In the genomic region with DNA sequence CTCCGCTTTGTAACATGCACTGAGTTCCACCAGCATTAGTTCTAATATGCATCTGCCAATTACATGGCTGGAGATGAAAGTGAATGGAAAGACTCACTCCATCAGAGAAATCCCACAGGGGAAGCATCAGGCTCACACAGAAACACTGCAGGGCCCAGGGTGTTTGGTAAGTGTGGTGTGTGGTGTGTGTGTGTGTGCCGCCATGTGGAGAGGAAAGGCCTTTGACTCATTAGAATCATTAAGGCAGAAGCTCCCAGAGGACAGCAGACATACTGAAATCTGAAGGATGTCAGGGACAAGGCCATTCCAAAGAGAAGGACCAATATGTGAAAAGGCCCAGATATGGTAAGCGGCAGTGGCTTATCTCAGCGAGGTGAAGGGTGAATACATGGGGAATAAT, we compare ENCODE assay signal across 17 mouse cellular contexts.
DNase-seq lines count a peak whose midpoint lies in the region; ATAC-seq lines count a peak whose summit lies in the region.
"Had no signal": no experiment of that assay in that cellular context is flagged by ENCODE, and none has a peak within 500 bp of the region (broad histone marks: within the 10 kb centered on the region; RNA-seq: fewer than 3 reads in every experiment).

No protein-coding gene starts in this region.

- no peaks in the 10 kb centered on the region for H3K9me3 ChIP-seq in forebrain, embryonic 12.5 days
- H3K9me3 ChIP-seq in forebrain, embryonic 11.5 days (ENCODE audit: control insufficient read depth, low read length): no peaks in the 10 kb centered on the region; the same call in 1 of the 2 replicates
- no peaks in the 10 kb centered on the region for H3K9me3 ChIP-seq in hindbrain, embryonic 11.5 days (ENCODE audit: control insufficient read depth, low read length)
- no peaks in the 10 kb centered on the region for H3K9me3 ChIP-seq in hindbrain, embryonic 14.5 days (ENCODE audit: control insufficient read depth, low read length)
- no peaks in the 10 kb centered on the region for H3K9me3 ChIP-seq in midbrain, embryonic 12.5 days
- H3K9me3 ChIP-seq in midbrain, embryonic 11.5 days (ENCODE audit: control insufficient read depth, low read length): no peaks in the 10 kb centered on the region
- no peaks in the 10 kb centered on the region for H3K9me3 ChIP-seq in hindbrain, embryonic 13.5 days

- no peak overlapping the region for H3K4me2 ChIP-seq in forebrain, embryonic 12.5 days
- no peak overlapping the region for H3K4me2 ChIP-seq in forebrain, embryonic 11.5 days (ENCODE audit: low read depth, low read length, severe bottlenecking)
- no peak overlapping the region for H3K4me2 ChIP-seq in hindbrain, embryonic 11.5 days (replicated peaks; ENCODE audit: low read depth, low read length)
- H3K4me2 ChIP-seq in hindbrain, embryonic 14.5 days (replicated peaks): no peak overlapping the region
- no peak overlapping the region for H3K4me2 ChIP-seq in midbrain, embryonic 12.5 days (replicated peaks)
- no peak overlapping the region for H3K4me2 ChIP-seq in midbrain, embryonic 11.5 days
- no peak overlapping the region for H3K4me2 ChIP-seq in hindbrain, embryonic 13.5 days

- peaks cover 23% of the 10 kb centered on the region for H3K4me1 ChIP-seq in forebrain, embryonic 12.5 days
- H3K4me1 ChIP-seq in forebrain, embryonic 11.5 days (replicated peaks; ENCODE audit: control insufficient read depth, insufficient read depth, low read length): peaks cover 1% of the 10 kb centered on the region
- H3K4me1 ChIP-seq in hindbrain, embryonic 11.5 days (replicated peaks; ENCODE audit: control insufficient read depth, insufficient read depth, low read length): no peaks in the 10 kb centered on the region; the same call in 1 of the 2 replicates
- H3K4me1 ChIP-seq in hindbrain, embryonic 14.5 days (replicated peaks; ENCODE audit: control insufficient read depth, insufficient read depth, low read length): peaks cover 28% of the 10 kb centered on the region
- peaks cover 22% of the 10 kb centered on the region for H3K4me1 ChIP-seq in midbrain, embryonic 12.5 days
- H3K4me1 ChIP-seq in midbrain, embryonic 11.5 days (ENCODE audit: control insufficient read depth, insufficient read depth, low read length): peaks cover 9% of the 10 kb centered on the region; the same call in 1 of the 2 replicates
- peaks cover 45% of the 10 kb centered on the region for H3K4me1 ChIP-seq in hindbrain, embryonic 13.5 days (replicated peaks)

- no peak overlapping the region for H3K9ac ChIP-seq in forebrain, embryonic 12.5 days
- no peak overlapping the region for H3K9ac ChIP-seq in forebrain, embryonic 11.5 days (ENCODE audit: low read length)
- H3K9ac ChIP-seq in hindbrain, embryonic 11.5 days (ENCODE audit: low read depth, low read length): no peak overlapping the region
- H3K9ac ChIP-seq in hindbrain, embryonic 14.5 days: no peak overlapping the region
- H3K9ac ChIP-seq in midbrain, embryonic 12.5 days (replicated peaks): no peak overlapping the region
- H3K9ac ChIP-seq in midbrain, embryonic 11.5 days (ENCODE audit: low read length): no peak overlapping the region
- H3K9ac ChIP-seq in hindbrain, embryonic 13.5 days: no peak overlapping the region
- H3K9ac ChIP-seq: forebrain, postnatal 0 days had no signal

- H3K27ac ChIP-seq in forebrain, embryonic 12.5 days: 0 out of 2 replicates have a peak overlapping the region, but pooled peaks have one; percentile 0
- no peak overlapping the region for H3K27ac ChIP-seq in forebrain, embryonic 11.5 days (ENCODE audit: low read depth, low read length)
- peak overlapping the region; percentile 34; the same call in 1 of the 2 replicates for H3K27ac ChIP-seq in hindbrain, embryonic 11.5 days (ENCODE audit: low read depth, low read length)
- H3K27ac ChIP-seq in hindbrain, embryonic 14.5 days: no peak overlapping the region
- peak overlapping the region; percentile 49 for H3K27ac ChIP-seq in midbrain, embryonic 12.5 days (replicated peaks)
- H3K27ac ChIP-seq in midbrain, embryonic 11.5 days (ENCODE audit: low read depth, low read length): no peak overlapping the region
- peak overlapping the region; percentile 44 for H3K27ac ChIP-seq in hindbrain, embryonic 13.5 days

- 0 out of 2 replicates have a peak, but pooled peaks have one; percentile 27 for ATAC-seq in forebrain, embryonic 12.5 days (ENCODE audit: low FRiP score)
- ATAC-seq in forebrain, embryonic 11.5 days (replicated peaks; ENCODE audit: low FRiP score): no peak
- ATAC-seq in hindbrain, embryonic 11.5 days (ENCODE audit: low FRiP score): no peak
- no peak for ATAC-seq in hindbrain, embryonic 14.5 days (ENCODE audit: low FRiP score)
- no peak for ATAC-seq in midbrain, embryonic 12.5 days (ENCODE audit: low FRiP score, low read depth)
- no peak for ATAC-seq in midbrain, embryonic 11.5 days (ENCODE audit: low FRiP score)
- no peak for ATAC-seq in hindbrain, embryonic 13.5 days (ENCODE audit: low FRiP score)
- ATAC-seq in granulocyte monocyte progenitor cell, adult 5-6 weeks (replicated peaks; ENCODE audit: poor library complexity, severe bottlenecking): no peak
- ATAC-seq: forebrain, postnatal 0 days; intestine, embryonic 16.5 days had no signal

- WGBS in forebrain, embryonic 12.5 days: 87% methylated on average over 4 of the region's 4 CpGs
- WGBS in forebrain, embryonic 11.5 days: 91% methylated on average over 4 of the region's 4 CpGs
- WGBS in hindbrain, embryonic 11.5 days: 78% methylated on average over 4 of the region's 4 CpGs
- WGBS in hindbrain, embryonic 14.5 days: 51% methylated on average over 4 of the region's 4 CpGs
- 68% methylated on average over 4 of the region's 4 CpGs for WGBS in midbrain, embryonic 12.5 days
- WGBS in midbrain, embryonic 11.5 days: 79% methylated on average over 4 of the region's 4 CpGs
- 64% methylated on average over 4 of the region's 4 CpGs for WGBS in hindbrain, embryonic 13.5 days

- DNase-seq in forebrain, embryonic 11.5 days (ENCODE audit: low spot score): no peak
- DNase-seq in hindbrain, embryonic 11.5 days (ENCODE audit: low spot score): no peak
- DNase-seq in hindbrain, embryonic 14.5 days (ENCODE audit: low spot score): no peak
- DNase-seq in midbrain, embryonic 11.5 days (ENCODE audit: low spot score, missing footprints): no peak
- DNase-seq: adrenal gland, postnatal 14 days; cerebellum, adult 11-12 months; cerebellum, adult 9-10 months; cerebellum, postnatal 25 days; forebrain, postnatal 0 days; gastrocnemius, postnatal 14 days; heart, postnatal 10 days; heart, postnatal 4 days had no signal

- no peaks in the 10 kb centered on the region for H3K27me3 ChIP-seq in forebrain, embryonic 12.5 days
- H3K27me3 ChIP-seq in forebrain, embryonic 11.5 days (ENCODE audit: control insufficient read depth, insufficient read depth, low read length): no peaks in the 10 kb centered on the region
- no peaks in the 10 kb centered on the region for H3K27me3 ChIP-seq in hindbrain, embryonic 11.5 days (ENCODE audit: control insufficient read depth, insufficient read depth, low read length)
- no peaks in the 10 kb centered on the region for H3K27me3 ChIP-seq in hindbrain, embryonic 14.5 days (ENCODE audit: control insufficient read depth, insufficient read depth, low read length)
- H3K27me3 ChIP-seq in midbrain, embryonic 12.5 days: no peaks in the 10 kb centered on the region
- H3K27me3 ChIP-seq in midbrain, embryonic 11.5 days (ENCODE audit: control insufficient read depth, insufficient read depth, low read length): no peaks in the 10 kb centered on the region
- no peaks in the 10 kb centered on the region for H3K27me3 ChIP-seq in hindbrain, embryonic 13.5 days

- H3K4me3 ChIP-seq in forebrain, embryonic 12.5 days (replicated peaks): no peak overlapping the region
- H3K4me3 ChIP-seq in forebrain, embryonic 11.5 days (ENCODE audit: low read depth, low read length): no peak overlapping the region
- no peak overlapping the region for H3K4me3 ChIP-seq in hindbrain, embryonic 11.5 days (ENCODE audit: low read depth, low read length)
- no peak overlapping the region for H3K4me3 ChIP-seq in hindbrain, embryonic 14.5 days (replicated peaks; ENCODE audit: low read length)
- H3K4me3 ChIP-seq in midbrain, embryonic 12.5 days: no peak overlapping the region
- no peak overlapping the region for H3K4me3 ChIP-seq in midbrain, embryonic 11.5 days (ENCODE audit: low read depth, low read length)
- no peak overlapping the region for H3K4me3 ChIP-seq in hindbrain, embryonic 13.5 days

- H3K36me3 ChIP-seq in forebrain, embryonic 12.5 days (replicated peaks): no peaks in the 10 kb centered on the region
- H3K36me3 ChIP-seq in forebrain, embryonic 11.5 days (ENCODE audit: control insufficient read depth, insufficient read depth, low read length): no peaks in the 10 kb centered on the region
- H3K36me3 ChIP-seq in hindbrain, embryonic 11.5 days (ENCODE audit: control insufficient read depth, insufficient read depth, low read length): no peaks in the 10 kb centered on the region
- H3K36me3 ChIP-seq in hindbrain, embryonic 14.5 days (replicated peaks; ENCODE audit: control insufficient read depth, insufficient read depth): no peaks in the 10 kb centered on the region
- no peaks in the 10 kb centered on the region for H3K36me3 ChIP-seq in midbrain, embryonic 12.5 days
- H3K36me3 ChIP-seq in midbrain, embryonic 11.5 days (ENCODE audit: control insufficient read depth, insufficient read depth, low read length): no peaks in the 10 kb centered on the region
- peaks cover 4% of the 10 kb centered on the region; the same call in 1 of the 2 replicates for H3K36me3 ChIP-seq in hindbrain, embryonic 13.5 days

Comparison
In these comparisons a context has a peak if more than half of its experiments do, and no peak if none do; other contexts are left out.
1. H3K27ac ChIP-seq: peak in forebrain, embryonic 12.5 days (single experiment), hindbrain, embryonic 11.5 days (single experiment), midbrain, embryonic 12.5 days (single experiment) and hindbrain, embryonic 13.5 days (single experiment); none in forebrain, embryonic 11.5 days (single experiment), hindbrain, embryonic 14.5 days (single experiment) and midbrain, embryonic 11.5 days (single experiment).